Mouse (Mus musculus) G1E (cell line): ENCODE measurements around the gene Zfp628.

Experiments
- CTCF ChIP-seq: IDR thresholded peaks from 2 replicates; pipeline ENCODE4 v1.5.1; 2012; ENCODE audit warnings: low read depth, low read length, inconsistent platforms, mixed read lengths
- GATA1 ChIP-seq: IDR thresholded peaks from 2 replicates; pipeline ENCODE4 v1.6.1; 2012; ENCODE audit warnings: borderline replicate concordance, low read length, inconsistent platforms, mixed read lengths
- POLR2AphosphoS5 ChIP-seq: IDR thresholded peaks from 2 replicates; pipeline ENCODE4 v1.6.1; 2012; ENCODE audit warnings: low read depth, low read length, inconsistent platforms; ENCODE audit not compliant: insufficient replicate concordance
- TAL1 ChIP-seq: conservative IDR thresholded peaks from 2 replicates; pipeline ENCODE4 v1.6.1; 2012; ENCODE audit warnings: low read depth, low read length, inconsistent platforms, mixed read lengths

DNA sequence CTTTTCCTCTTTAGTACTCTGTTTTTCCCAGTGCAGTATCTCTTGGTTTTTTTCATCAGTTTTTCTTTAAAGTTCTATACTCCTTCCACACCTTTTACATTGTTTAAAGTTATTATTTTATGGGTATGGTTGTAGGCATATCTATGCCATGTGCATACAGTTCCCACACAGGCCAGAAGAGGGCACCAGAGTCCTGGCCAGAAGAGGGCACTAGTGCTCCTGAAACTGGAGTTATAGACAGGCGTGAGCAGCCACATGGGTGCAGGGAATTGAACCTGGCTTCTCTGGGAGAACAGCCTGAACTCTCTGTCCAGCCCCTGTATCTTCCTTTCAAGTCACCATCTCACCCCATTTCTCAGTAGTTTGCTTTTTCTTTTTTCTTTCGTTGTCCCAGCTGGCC is 23.4 kb downstream of the Zfp628 start:
- TF ChIP-seq CTCF (peak; percentile 88), TAL1 (no peak), GATA1 (no peak), POLR2AphosphoS5 (no peak)
